Mouse (Mus musculus) neural tube, embryonic 14.5 days (tissue): ENCODE results near the gene Lcmt2. TPM values are rescaled to one million over a fixed set of nuclear protein-coding genes. Genes with fewer than 3 reads are reported as not detected.

Source experiments
- ATAC-seq: fragments of 200-750 bp; cut with Nextera tagmentation; 2 replicates; pipeline ENCODE4 v1.8.0; 2017; ENCODE audit warnings: low read depth, mild to moderate bottlenecking, moderate TSS enrichment, moderate library complexity
- H3K27ac ChIP-seq: fragments of 300-500 bp; sonication (generic); 2 replicates; pipeline ENCODE4 v1.5.1; 2014; ENCODE audit warnings: low read depth, mild to moderate bottlenecking, control low read depth, low read length, moderate library complexity, mixed read lengths
- H3K27me3 ChIP-seq: fragments of 300-500 bp; sonication (generic); 2 replicates; pipeline ENCODE4 v1.6.1; 2014; ENCODE audit warnings: low read length; ENCODE audit not compliant: control insufficient read depth, insufficient read depth
- H3K36me3 ChIP-seq: fragments of 300-500 bp; sonication (generic); 2 replicates; pipeline ENCODE4 v1.6.1; 2014; ENCODE audit warnings: low read length, mixed read lengths; ENCODE audit not compliant: control insufficient read depth, insufficient read depth
- H3K4me1 ChIP-seq: fragments of 300-500 bp; sonication (generic); 2 replicates; pipeline ENCODE4 v1.6.1; 2014; ENCODE audit warnings: low read length; ENCODE audit not compliant: control insufficient read depth, insufficient read depth
- H3K4me2 ChIP-seq: fragments of 300-500 bp; sonication (generic); 2 replicates; pipeline ENCODE4 v1.6.1; 2014; ENCODE audit warnings: mild to moderate bottlenecking, low read depth, low read length, control low read depth
- H3K4me3 ChIP-seq: fragments of 300-500 bp; sonication (generic); 2 replicates; pipeline ENCODE4 v1.5.1; 2014; ENCODE audit warnings: low read depth, low read length, control low read depth, mixed read lengths
- H3K9ac ChIP-seq: fragments of 300-500 bp; sonication (generic); replicated peaks from 2 replicates; pipeline ENCODE4 v1.6.1; 2014; ENCODE audit warnings: low read depth, mild to moderate bottlenecking, control low read depth, low read length, mixed read lengths
- H3K9me3 ChIP-seq: fragments of 300-500 bp; sonication (generic); 2 replicates; pipeline ENCODE4 v1.6.1; 2016; ENCODE audit warnings: low read length; ENCODE audit not compliant: control insufficient read depth
- WGBS: fragments of 180-500 bp; shearing (Covaris S2); extraction: QIAGEN DNeasy Blood & Tissue Kit; methylation state at CpG from one replicate; pipeline ENCODE4 v1.1.7; 2014; 5-methylcytosine and 5-hydroxymethylcytosine counted together
- polyA plus RNA-seq: library from polyadenylated mRNA; unstranded; fragments of >200 nt; fragmentation: Nextera tagmentation; extraction: Ambion mirVana; gene quantifications from 2 replicates; pipeline ENCODE4 v1.2.1, GENCODE M21; 2014

Lcmt2 gene
- polyA plus RNA-seq, 1 experiment from 2014 or later: 20.0 TPM

DNA sequence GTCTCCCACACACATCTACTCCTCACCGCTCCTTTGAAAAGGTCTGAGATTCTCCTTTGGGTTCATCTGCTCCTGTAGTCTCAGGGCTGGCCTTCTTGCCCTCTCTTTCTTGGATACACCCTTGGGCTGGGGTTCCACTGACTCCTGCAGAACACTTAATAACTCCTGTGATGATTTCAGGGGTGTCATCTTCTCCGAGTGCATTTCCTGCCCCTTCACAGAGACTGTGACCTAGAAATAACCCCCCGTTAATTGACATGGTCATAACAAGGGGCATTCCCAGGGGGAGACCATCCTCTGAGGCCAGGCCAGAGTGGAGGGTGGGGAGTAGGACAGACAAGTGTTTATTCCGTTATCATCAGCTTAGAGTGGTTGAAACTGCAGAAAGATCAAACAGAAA is 28.7 kb upstream of the Lcmt2 start:
- H3K27me3 ChIP-seq: no peaks in the 10 kb centered on the region
- no peak overlapping the region for H3K27ac ChIP-seq
- H3K4me1 ChIP-seq: peaks cover 24% of the 10 kb centered on the region
- 42% methylated on average over 4 of the region's 4 CpGs for WGBS
- H3K4me3 ChIP-seq: peak overlapping the region; percentile 89
- H3K4me2 ChIP-seq: peak overlapping the region; percentile 92
- H3K9ac ChIP-seq: peak overlapping the region; percentile 77; the same call in 1 of the 2 replicates
- ATAC-seq: no peak
- peaks cover 16% of the 10 kb centered on the region; the same call in 1 of the 2 replicates for H3K36me3 ChIP-seq
- no peaks in the 10 kb centered on the region for H3K9me3 ChIP-seq

DNA sequence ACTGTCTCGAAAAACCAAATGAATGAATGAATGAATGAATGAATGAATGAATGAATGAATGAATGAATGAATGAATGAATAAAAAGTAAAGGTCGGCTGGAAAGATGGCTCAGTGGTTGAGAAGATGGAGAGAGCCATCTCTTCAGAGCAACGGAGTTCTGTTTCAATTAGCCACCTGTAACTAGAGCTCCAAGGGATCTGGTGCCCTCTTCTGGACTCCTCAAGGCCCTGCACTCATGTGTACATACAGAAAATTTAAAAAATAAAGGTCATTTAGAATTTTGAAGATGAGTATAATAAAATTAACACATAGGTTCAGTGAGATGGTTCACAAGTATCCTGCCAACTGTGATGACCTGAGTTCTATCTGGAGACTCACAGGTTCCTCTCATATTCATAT is 12.6 kb upstream of the Lcmt2 start:
- no peak overlapping the region for H3K9ac ChIP-seq
- no peak overlapping the region for H3K4me3 ChIP-seq
- H3K36me3 ChIP-seq: peaks cover 14% of the 10 kb centered on the region; the same call in 1 of the 2 replicates
- ATAC-seq: no peak
- 91% methylated on average over 3 of the region's 3 CpGs for WGBS
- no peaks in the 10 kb centered on the region for H3K27me3 ChIP-seq
- H3K4me1 ChIP-seq: no peaks in the 10 kb centered on the region
- H3K9me3 ChIP-seq: no peaks in the 10 kb centered on the region
- no peak overlapping the region for H3K4me2 ChIP-seq
- H3K27ac ChIP-seq: no peak overlapping the region

DNA sequence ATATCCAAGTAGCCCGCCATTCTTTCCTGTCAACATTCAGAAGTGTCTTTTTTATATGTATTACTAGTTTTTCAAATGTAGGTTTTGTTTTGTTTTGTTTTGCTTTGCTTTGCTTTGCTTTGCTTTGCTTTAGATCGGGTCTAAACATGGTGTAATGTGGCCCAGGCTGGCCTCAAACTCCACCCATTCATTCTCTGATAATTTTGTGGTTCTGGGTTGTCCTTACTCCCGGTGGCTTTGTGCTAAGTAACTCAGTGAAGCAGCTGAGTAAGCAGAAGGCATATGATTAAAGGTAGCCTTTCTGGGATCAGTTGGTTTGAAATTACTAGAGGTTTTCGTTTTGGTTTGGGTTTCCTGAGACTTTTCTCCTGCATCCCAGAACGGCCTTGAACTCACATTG is 9.2 kb upstream of the Lcmt2 start:
- Histone ChIP-seq H3K4me1 (no peaks in the 10 kb centered on the region), H3K4me3 (no peak overlapping the region), H3K4me2 (no peak overlapping the region), H3K27me3 (no peaks in the 10 kb centered on the region), H3K9me3 (no peaks in the 10 kb centered on the region), H3K36me3 (peaks cover 14% of the 10 kb centered on the region; the same call in 1 of the 2 replicates), H3K9ac (no peak overlapping the region), H3K27ac (no peak overlapping the region)
- 89% methylated on average over 5 of the region's 5 CpGs for WGBS
- ATAC-seq: no peak

DNA sequence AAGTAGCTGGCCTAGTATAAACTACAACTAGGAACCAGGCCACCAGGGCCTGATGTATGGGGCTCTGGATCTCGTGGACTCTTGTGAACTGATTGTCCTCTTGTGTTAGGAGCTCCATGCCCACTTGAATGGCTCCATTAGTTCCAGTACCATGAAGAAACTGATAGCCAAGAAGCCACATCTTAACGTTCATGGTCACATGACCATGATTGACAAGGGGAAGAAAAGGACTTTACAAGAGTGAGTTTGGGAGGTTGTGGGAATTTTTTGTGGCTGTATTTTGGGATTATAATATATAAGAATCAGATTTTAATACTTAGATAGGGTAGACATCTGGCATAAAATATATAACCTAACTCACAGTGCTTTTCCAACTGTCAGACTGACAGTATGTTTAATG is 2.0 kb upstream of the Lcmt2 start:
- H3K27me3 ChIP-seq: no peaks in the 10 kb centered on the region
- H3K4me2 ChIP-seq: no peak overlapping the region
- H3K27ac ChIP-seq: no peak overlapping the region
- ATAC-seq: no peak
- H3K9me3 ChIP-seq: no peaks in the 10 kb centered on the region
- no peak overlapping the region for H3K9ac ChIP-seq
- H3K36me3 ChIP-seq: peaks cover 11% of the 10 kb centered on the region; the same call in 1 of the 2 replicates
- H3K4me3 ChIP-seq: no peak overlapping the region
- WGBS: 48% methylated on average over 2 of the region's 2 CpGs
- H3K4me1 ChIP-seq: peaks cover 20% of the 10 kb centered on the region

DNA sequence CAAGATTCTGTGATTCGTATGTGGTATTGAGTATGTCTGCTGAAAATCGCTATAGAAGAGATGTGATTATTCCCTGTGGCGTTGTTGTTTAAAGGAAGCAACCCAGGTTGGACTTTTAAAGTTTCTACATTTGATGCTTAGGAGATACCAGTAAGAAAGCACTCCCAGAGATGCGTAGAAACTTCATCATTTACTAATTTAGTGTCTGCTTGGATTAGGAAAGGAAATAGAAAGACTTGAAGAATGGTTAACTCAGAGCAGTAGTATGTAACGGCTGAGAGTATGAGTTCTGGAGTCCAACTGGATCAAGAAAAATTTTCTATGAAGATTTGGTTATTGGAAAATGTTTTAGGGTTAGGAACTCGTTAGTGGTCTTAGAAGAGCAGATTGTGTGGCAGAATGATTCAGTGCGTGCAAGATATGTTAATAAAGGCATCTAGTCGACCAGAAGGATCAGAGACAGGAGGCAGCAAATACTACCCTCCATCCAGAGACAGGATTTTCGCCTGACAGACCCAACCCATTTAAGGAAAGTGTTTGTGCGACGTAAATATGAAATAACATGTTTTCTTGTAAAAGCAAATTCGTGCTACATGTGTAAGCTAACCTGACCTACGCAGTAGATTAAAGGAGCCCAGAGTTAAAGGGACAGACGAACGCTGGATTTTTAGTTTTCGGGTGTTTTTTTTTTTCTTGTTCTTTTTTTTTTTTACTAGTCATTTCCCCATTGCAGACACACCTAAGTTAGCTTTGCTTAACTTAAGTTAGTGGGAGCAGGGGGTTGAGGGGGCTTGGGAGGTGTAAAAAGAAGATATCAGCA is 973 bp upstream of the Lcmt2 start:
- WGBS: 74% methylated on average over 16 of the region's 16 CpGs
- Histone ChIP-seq H3K9ac (peak overlapping the region; percentile 86), H3K4me2 (peak overlapping the region; percentile 82), H3K4me1 (peaks cover 20% of the 10 kb centered on the region), H3K27me3 (no peaks in the 10 kb centered on the region), H3K36me3 (peaks cover 8% of the 10 kb centered on the region; the same call in 1 of the 2 replicates), H3K9me3 (no peaks in the 10 kb centered on the region), H3K27ac (peak overlapping the region; percentile 99), H3K4me3 (peak overlapping the region; percentile 63)
- no peak for ATAC-seq

DNA sequence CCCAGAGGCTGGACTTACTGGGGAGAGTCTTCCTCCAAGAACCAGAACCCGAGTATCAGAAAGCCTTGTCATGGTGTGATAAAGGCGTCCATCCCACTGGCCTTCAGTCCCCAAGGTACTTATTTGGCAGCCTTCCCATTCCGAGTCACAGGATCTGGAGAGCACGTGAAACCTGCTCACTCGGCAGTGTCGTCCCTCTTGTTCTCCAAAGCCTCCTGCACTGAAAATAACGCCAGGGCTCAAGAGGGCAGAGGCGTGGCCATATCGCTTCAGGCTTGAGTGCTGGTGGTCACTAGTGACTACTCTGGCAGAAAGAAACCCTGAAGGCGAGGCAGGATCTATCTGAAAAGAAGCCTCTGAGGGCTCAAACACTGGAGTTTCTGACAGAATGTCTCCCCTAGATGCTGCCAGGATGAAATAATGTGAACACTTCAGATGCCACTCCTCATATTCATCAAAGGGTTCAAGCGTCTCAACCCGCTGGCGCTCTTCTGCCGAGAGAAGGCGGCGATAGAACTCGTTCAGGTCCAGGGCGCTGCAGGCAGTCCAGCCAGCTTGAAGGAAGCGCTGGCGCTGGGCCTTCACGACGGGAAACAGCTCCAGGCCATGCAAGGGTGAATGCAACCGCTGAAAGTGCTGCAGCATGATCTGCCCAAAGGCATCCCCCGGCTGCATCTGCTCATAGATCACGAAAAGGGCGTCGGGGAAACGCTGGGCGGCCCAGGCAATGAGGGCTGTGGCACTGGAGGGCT is 1.0 kb downstream of the Lcmt2 start:
- Histone ChIP-seq H3K4me3 (peak overlapping the region; percentile 63), H3K9me3 (no peaks in the 10 kb centered on the region), H3K4me2 (peak overlapping the region; percentile 82), H3K36me3 (0 out of 2 replicates have a peak, but pooled peaks cover 7% of the 10 kb centered on the region), H3K27me3 (no peaks in the 10 kb centered on the region), H3K9ac (peak overlapping the region; percentile 86), H3K27ac (peak overlapping the region; percentile 99), H3K4me1 (peaks cover 20% of the 10 kb centered on the region)
- 47% methylated on average over 29 of the region's 29 CpGs for WGBS
- no peak for ATAC-seq

DNA sequence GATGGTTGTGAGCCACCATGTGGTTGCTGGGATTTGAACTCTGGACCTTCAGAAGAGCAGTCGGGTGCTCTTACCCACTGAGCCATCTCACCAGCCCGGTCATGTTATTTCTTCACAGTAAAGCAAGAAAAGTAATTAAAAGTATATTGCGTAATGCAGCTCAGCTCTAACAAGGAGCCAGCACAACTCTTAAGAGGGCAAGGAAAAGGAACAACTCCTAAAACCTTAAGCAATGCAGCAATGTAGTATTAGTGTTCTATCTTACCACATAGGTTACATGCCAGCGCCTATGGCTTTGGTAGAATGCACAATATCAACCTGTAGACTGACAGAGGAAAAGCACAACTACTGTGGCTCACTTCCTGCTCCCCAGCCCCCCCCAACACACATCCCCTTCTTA is 3.1 kb downstream of the Lcmt2 start:
- WGBS: 98% methylated on average over 4 of the region's 4 CpGs
- 0 out of 2 replicates have a peak, but pooled peaks cover 4% of the 10 kb centered on the region for H3K36me3 ChIP-seq
- ATAC-seq: no peak
- H3K4me3 ChIP-seq: no peak overlapping the region
- H3K27me3 ChIP-seq: no peaks in the 10 kb centered on the region
- no peak overlapping the region for H3K27ac ChIP-seq
- no peak overlapping the region for H3K4me2 ChIP-seq
- H3K9ac ChIP-seq: no peak overlapping the region
- no peaks in the 10 kb centered on the region for H3K9me3 ChIP-seq
- H3K4me1 ChIP-seq: peaks cover 20% of the 10 kb centered on the region

DNA sequence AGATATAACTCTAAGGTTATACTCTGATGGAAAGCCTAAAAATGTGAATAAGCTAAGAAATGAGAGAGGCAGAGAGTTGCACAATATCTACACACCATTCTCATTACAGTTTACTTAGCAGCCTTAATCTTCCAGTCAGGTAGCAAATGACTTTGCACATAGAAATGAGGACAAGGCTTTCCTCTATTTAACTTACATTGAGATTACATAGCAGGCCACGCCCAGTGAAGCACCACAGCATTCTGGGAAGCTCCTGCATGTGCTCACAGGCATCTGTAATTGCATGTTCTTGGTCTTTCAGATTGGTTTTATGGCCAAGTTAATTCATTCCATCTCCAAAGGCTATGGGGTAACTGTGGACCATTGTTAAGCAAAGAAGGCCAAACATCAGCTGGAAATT is 7.6 kb downstream of the Lcmt2 start:
- Histone ChIP-seq H3K27me3 (no peaks in the 10 kb centered on the region), H3K4me3 (no peak overlapping the region), H3K9ac (no peak overlapping the region), H3K27ac (no peak overlapping the region), H3K4me1 (no peaks in the 10 kb centered on the region; the same call in 1 of the 2 replicates), H3K9me3 (no peaks in the 10 kb centered on the region), H3K36me3 (no peaks in the 10 kb centered on the region), H3K4me2 (no peak overlapping the region)
- no peak for ATAC-seq
- WGBS: 65% methylated on average over 1 of the region's 1 CpGs
